Mouse (Mus musculus) heart, adult 18-20 months (tissue): Measurements from ENCODE around the gene Fbl. TPM values are rescaled to one million over a fixed set of nuclear protein-coding genes. Genes with fewer than 3 reads are reported as not detected.
"Not testable (repeated sequence)": the region's sequence is repeated elsewhere in the genome, so short reads cannot be mapped to it uniquely, and the experiment has no call there.

Source experiments
- DNase-seq, 2 experiments: peaks; one replicate each; pipeline ENCODE4 v3.0.0; 2021 to 2022; ENCODE audit warnings: mixed read lengths in 1 of 2
- total RNA-seq, 2 experiments: library from RNA; stranded (reverse); gene quantifications; 2 replicates each; pipeline ENCODE4 v1.2.3; 2021

Fbl gene
- total RNA-seq, 2 experiments from 2014 or later = 28.9 to 32.8 TPM

GRCm38 (mm10) chr7:28191903-28192302, 22.4 kb downstream of the Fbl start:
- no peak for DNase-seq

GRCm38 (mm10) chr7:28195414-28196098, 26.0 kb downstream of the Fbl start:
- no peak for DNase-seq

- DNase-seq = peak in 1 of 2 experiments; percentile 31
Measured at GRCm38 (mm10) chr7:28196528-28196927, 27.0 kb downstream of the Fbl start.

GRCm38 (mm10) chr7:28199054-28199453, 29.5 kb downstream of the Fbl start:
- no peak for DNase-seq

DNA sequence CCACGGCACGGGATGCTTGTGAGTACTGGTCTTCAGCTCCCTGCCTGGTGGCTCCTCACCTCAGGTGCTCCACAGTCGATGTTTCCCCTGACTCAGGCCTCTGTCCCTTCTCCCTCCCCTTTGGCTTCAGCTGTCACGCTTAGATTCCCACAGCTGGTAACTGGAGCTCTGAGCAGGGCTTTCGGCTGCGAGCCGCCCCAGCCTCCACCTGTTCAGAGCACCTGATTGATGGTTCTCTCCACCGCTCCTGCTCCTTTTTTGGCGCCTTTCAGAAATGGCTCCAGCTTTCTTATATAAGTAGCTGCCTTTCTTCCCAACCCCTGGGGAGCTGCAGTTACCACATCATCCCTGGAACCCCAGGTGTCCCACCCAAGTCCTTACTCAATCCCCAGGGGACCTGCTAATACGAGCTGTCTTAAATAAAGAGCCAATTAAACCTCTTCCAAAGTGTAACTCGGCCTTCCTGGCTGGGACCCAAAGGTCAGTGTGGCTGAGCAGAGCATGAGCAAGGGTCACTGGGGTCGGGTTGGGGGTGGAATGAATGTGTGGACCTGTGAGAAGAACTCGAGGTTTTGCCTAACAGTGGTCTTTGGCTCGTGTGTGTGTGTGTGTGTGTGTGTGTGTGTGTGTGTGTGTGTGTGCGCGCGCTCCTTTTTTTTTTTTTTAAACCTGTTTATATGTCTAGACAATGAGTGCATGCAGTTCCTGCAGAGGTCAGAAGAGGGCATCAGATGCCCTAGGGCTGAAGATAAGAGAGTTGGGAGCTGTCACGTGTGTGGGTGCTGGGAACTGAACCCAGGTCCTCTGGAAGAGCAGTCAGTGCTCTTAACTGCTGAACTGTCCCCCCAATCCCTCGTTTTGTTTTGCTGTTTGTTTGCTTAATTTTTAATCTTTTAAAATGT, 33.9 kb downstream of the Fbl start:
- no peak for DNase-seq

- DNase-seq = no peak
Measured at GRCm38 (mm10) chr7:28206044-28206600, 36.6 kb downstream of the Fbl start.

DNA sequence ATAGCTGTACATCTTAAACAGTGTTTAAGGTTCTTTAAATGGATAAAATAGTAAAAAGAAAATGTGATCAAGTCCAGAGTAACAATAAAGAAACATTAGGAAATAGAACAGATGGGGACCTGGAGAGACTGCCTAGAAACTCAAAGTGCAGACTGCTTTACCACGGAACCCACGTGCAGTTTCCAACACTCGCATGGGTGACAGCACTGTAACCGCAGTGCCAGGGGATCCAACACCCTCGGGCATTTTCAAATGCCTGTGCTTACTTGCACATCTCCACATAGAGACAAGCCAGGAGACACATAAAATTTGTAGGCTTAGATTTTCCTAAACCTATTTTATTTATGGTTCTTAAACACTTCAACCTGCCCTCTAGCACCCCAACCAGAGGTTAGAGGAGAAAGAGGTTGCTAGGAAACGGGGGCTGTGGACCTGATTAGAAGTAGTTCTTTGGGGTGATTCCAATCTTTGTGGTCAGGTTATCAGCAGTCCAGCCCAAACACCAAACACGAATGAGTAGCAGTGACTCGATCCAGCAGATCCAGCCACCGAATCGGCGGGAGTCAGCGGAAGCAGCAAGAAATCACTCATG, 39.0 kb downstream of the Fbl start:
- no peak for DNase-seq

GRCm38 (mm10) chr7:28208988-28209508, 39.5 kb downstream of the Fbl start:
- DNase-seq = peak; percentile 83 to 87

DNA sequence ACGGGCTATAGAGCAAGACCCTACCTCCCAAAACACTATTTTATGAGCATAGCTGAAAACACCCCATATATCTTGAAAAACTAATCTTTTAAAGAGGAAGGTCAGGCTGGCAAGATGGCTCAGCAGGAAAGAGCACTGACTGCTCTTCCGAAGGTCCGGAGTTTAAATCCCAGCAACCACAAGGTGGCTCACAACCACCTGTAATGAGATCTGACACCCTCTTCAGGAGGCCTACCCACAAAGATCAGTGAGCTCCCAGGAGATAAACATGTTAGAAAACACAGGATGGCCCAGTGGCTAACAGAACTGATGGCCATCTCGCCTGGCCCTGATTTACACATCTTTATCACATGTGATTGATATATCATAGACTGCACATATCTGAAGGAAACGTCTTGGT, 41.2 kb downstream of the Fbl start:
- DNase-seq = no peak

GRCm38 (mm10) chr7:28214142-28214541, 44.6 kb downstream of the Fbl start:
- DNase-seq = peak; percentile 44 to 86

DNA sequence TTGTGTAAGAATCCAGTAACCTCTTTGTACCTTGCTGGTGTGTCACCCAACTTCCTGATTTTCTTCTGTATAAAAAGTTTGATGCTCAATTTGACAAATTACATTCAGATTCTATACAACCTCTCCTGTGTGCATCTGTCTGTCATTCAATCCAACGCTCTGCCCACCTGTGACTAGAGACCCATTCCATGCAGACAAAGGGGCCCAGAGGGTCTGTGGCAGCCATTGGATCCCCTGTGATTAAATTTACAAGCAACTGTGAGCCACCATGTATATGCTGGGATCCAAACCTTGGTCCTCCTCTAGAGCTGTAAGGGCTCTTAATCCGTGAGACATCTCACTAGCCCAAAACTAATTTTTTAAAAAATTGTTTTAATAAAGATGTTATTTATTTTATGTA, 46.4 kb downstream of the Fbl start:
- DNase-seq = not testable (repeated sequence)

GRCm38 (mm10) chr7:28217811-28218210, 48.3 kb downstream of the Fbl start:
- DNase-seq = not testable (repeated sequence)

DNA sequence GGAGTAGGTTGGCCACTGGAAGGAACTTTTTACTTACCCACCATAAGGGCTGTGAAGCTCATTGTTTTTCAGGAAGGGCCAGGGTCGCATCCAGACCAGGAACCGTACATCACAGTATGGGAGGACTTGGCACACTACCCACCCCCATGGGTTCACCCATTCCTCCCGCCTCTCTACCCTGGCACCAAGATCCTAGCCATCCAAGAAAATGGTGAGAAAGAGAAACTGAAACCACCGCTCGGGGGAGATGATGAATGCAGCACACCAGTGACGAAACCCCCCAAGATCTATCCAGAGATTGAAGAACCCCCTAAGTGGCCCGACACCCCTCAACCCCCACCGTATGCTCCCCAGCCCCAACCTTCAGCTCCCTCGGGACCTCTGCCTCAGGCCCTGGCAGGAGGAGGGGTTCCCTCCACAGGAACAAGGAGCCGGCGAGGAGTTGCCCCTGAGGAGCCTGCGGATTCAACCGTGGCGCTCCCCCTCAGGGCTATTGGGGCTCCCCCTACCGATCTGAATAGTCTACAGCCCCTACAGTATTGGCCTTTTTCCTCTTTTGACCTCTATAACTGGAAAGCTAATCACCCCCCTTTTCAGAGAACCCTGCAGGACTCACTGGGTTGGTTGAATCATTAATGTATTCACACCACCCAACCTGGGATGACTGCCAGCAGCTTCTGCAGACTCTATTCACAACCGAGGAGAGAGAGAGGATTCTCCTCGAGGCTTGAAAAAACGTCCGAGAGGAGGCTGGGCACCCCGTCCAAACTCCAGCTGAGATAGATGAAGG, 49.6 kb downstream of the Fbl start:
- not testable (repeated sequence) for DNase-seq

GRCm38 (mm10) chr7:28226836-28227235, 57.3 kb downstream of the Fbl start:
- DNase-seq = not testable (repeated sequence)

- DNase-seq = not testable (repeated sequence)
Measured at GRCm38 (mm10) chr7:28227421-28227820, 57.9 kb downstream of the Fbl start.

Other genes starting within 250 kb of the Fbl start
- gene Zfp974, start 240.2 kb upstream of the Fbl start, total RNA-seq = 1 to 10 TPM; 5.3 to 5.6 TPM
- 1 to 10 TPM; 8.9 to 9.7 TPM for gene Zfp780b, start 190.5 kb upstream of the Fbl start, total RNA-seq
- gene Zfp850, start 155.6 kb upstream of the Fbl start, total RNA-seq = 1 to 10 TPM; 1.0 to 1.5 TPM
- gene Psmc4, start 119.6 kb upstream of the Fbl start, total RNA-seq = 10 to 100 TPM; 85.2 to 87.3 TPM
- gene Fcgbp, start 98.5 kb upstream of the Fbl start, total RNA-seq = under 1 TPM; 0.22 to 0.64 TPM
- gene 9530053A07Rik, start 40.2 kb upstream of the Fbl start, total RNA-seq = not detected
- 10 to 100 TPM; 26.0 to 32.6 TPM for gene Dyrk1b, start 9.8 kb downstream of the Fbl start, total RNA-seq
- 10 to 100 TPM; 11.5 to 12.4 TPM for gene Eid2, start 98.2 kb downstream of the Fbl start, total RNA-seq
- gene Eid2b, start 108.0 kb downstream of the Fbl start, total RNA-seq = 10 to 100 TPM; 13.9 to 15.5 TPM
- not detected for gene Selenov, start 121.5 kb downstream of the Fbl start, total RNA-seq
- not detected for gene Dll3, start 132.5 kb downstream of the Fbl start, total RNA-seq
- 10 to 100 TPM; 66.3 to 66.6 TPM for gene Timm50, start 142.4 kb downstream of the Fbl start, total RNA-seq
- gene Supt5, start 169.0 kb downstream of the Fbl start, total RNA-seq = 10 to 100 TPM; 53.4 to 60.9 TPM
- gene Rps16, start 180.9 kb downstream of the Fbl start, total RNA-seq = 100 to 1,000 TPM; 517 to 602 TPM
- 10 to 100 TPM; 11.3 to 13.4 TPM for gene Plekhg2, start 202.9 kb downstream of the Fbl start, total RNA-seq
- 10 to 100 TPM; 18.4 to 27.3 TPM for gene Zfp36, start 210.5 kb downstream of the Fbl start, total RNA-seq
- 10 to 100 TPM; 21.8 TPM for gene Med29, start 223.0 kb downstream of the Fbl start, total RNA-seq
- 10 to 100 TPM; 39.5 to 44.5 TPM for gene Paf1, start 223.2 kb downstream of the Fbl start, total RNA-seq